Mouse (Mus musculus): ENCODE measurements around the gene Mindy2. TPM values are rescaled to one million over a fixed set of nuclear protein-coding genes. Genes with fewer than 3 reads are reported as not detected.
A peak's percentile ranks its signal among the peaks of the same experiment; 100 is the strongest.

Mindy2 gene
- polyA plus RNA-seq, 1 experiment from 2014 or later: 9.5 TPM

GRCm38 (mm10) chr9:70691772-70692693 lies 35.1 kb upstream of the Mindy2 start:
- Histone ChIP-seq H3K27me3 (replicated peaks; ENCODE audit: control insufficient read depth, insufficient read depth, low read length) (no peaks in the 10 kb centered on the region), H3K4me2 (replicated peaks; ENCODE audit: low read depth) (no peak overlapping the region), H3K9me3 (ENCODE audit: control insufficient read depth) (no peaks in the 10 kb centered on the region), H3K4me1 (replicated peaks; ENCODE audit: control insufficient read depth, insufficient read depth, low read length) (no peaks in the 10 kb centered on the region), H3K4me3 (ENCODE audit: low read depth, low read length) (no peak overlapping the region), H3K9ac (ENCODE audit: low read depth, low read length) (no peak overlapping the region), H3K36me3 (ENCODE audit: control insufficient read depth, insufficient read depth) (no peaks in the 10 kb centered on the region), H3K27ac (ENCODE audit: low read depth, low read length) (no peak overlapping the region)
- 42% methylated on average over 2 of the region's 2 CpGs for WGBS
- no peak for TF ChIP-seq CTCF (IDR thresholded peaks at IDR 0.05; ENCODE audit: low read depth)
- no peak for ATAC-seq

- no peak overlapping the region for H3K9ac ChIP-seq (ENCODE audit: low read depth, low read length)
These were observed 33.6 kb upstream of the Mindy2 start for GRCm38 (mm10) chr9:70690579-70690978.

GRCm38 (mm10) chr9:70689926-70690325 lies 33.0 kb upstream of the Mindy2 start:
- no peaks in the 10 kb centered on the region for H3K36me3 ChIP-seq (ENCODE audit: control insufficient read depth, insufficient read depth)
- H3K27ac ChIP-seq (ENCODE audit: low read depth, low read length): no peak overlapping the region
- ATAC-seq: no peak
- no peak overlapping the region for H3K4me3 ChIP-seq (ENCODE audit: low read depth, low read length)
- no peaks in the 10 kb centered on the region for H3K27me3 ChIP-seq (replicated peaks; ENCODE audit: control insufficient read depth, insufficient read depth, low read length)
- H3K4me2 ChIP-seq (replicated peaks; ENCODE audit: low read depth): no peak overlapping the region
- 83% methylated on average over 3 of the region's 3 CpGs for WGBS
- H3K9me3 ChIP-seq (ENCODE audit: control insufficient read depth): no peaks in the 10 kb centered on the region
- H3K4me1 ChIP-seq (replicated peaks; ENCODE audit: control insufficient read depth, insufficient read depth, low read length): no peaks in the 10 kb centered on the region; the same call in 1 of the 2 replicates
- TF ChIP-seq CTCF (IDR thresholded peaks at IDR 0.05; ENCODE audit: low read depth): no peak
- H3K9ac ChIP-seq (ENCODE audit: low read depth, low read length): no peak overlapping the region

More at GRCm38 (mm10) chr9:70690579-70690978, 33.6 kb upstream of the Mindy2 start:
- no peak for ATAC-seq
- Histone ChIP-seq H3K27me3 (replicated peaks; ENCODE audit: control insufficient read depth, insufficient read depth, low read length) (no peaks in the 10 kb centered on the region), H3K9me3 (ENCODE audit: control insufficient read depth) (no peaks in the 10 kb centered on the region), H3K4me1 (replicated peaks; ENCODE audit: control insufficient read depth, insufficient read depth, low read length) (no peaks in the 10 kb centered on the region), H3K36me3 (ENCODE audit: control insufficient read depth, insufficient read depth) (no peaks in the 10 kb centered on the region), H3K4me3 (ENCODE audit: low read depth, low read length) (no peak overlapping the region), H3K4me2 (replicated peaks; ENCODE audit: low read depth) (no peak overlapping the region), H3K27ac (ENCODE audit: low read depth, low read length) (no peak overlapping the region)
- TF ChIP-seq CTCF (IDR thresholded peaks at IDR 0.05; ENCODE audit: low read depth): no peak

GRCm38 (mm10) chr9:70688301-70688968 lies 31.5 kb upstream of the Mindy2 start:
- Histone ChIP-seq H3K9ac (ENCODE audit: low read depth, low read length) (no peak overlapping the region), H3K9me3 (ENCODE audit: control insufficient read depth) (no peaks in the 10 kb centered on the region), H3K4me1 (replicated peaks; ENCODE audit: control insufficient read depth, insufficient read depth, low read length) (no peaks in the 10 kb centered on the region; the same call in 1 of the 2 replicates), H3K27me3 (replicated peaks; ENCODE audit: control insufficient read depth, insufficient read depth, low read length) (no peaks in the 10 kb centered on the region), H3K4me2 (replicated peaks; ENCODE audit: low read depth) (no peak overlapping the region), H3K27ac (ENCODE audit: low read depth, low read length) (no peak overlapping the region), H3K4me3 (ENCODE audit: low read depth, low read length) (no peak overlapping the region), H3K36me3 (ENCODE audit: control insufficient read depth, insufficient read depth) (no peaks in the 10 kb centered on the region)
- TF ChIP-seq CTCF (IDR thresholded peaks at IDR 0.05; ENCODE audit: low read depth): no peak
- WGBS: 70% methylated on average over 2 of the region's 2 CpGs
- no peak for ATAC-seq

GRCm38 (mm10) chr9:70682202-70682601 lies 25.2 kb upstream of the Mindy2 start:
- no peak for TF ChIP-seq CTCF (IDR thresholded peaks at IDR 0.05; ENCODE audit: low read depth)
- H3K9ac ChIP-seq (ENCODE audit: low read depth, low read length): no peak overlapping the region
- no peak overlapping the region for H3K4me3 ChIP-seq (ENCODE audit: low read depth, low read length)
- no peaks in the 10 kb centered on the region for H3K36me3 ChIP-seq (ENCODE audit: control insufficient read depth, insufficient read depth)
- no peaks in the 10 kb centered on the region; the same call in none of the 2 replicates for H3K4me1 ChIP-seq (replicated peaks; ENCODE audit: control insufficient read depth, insufficient read depth, low read length)
- H3K27me3 ChIP-seq (replicated peaks; ENCODE audit: control insufficient read depth, insufficient read depth, low read length): no peaks in the 10 kb centered on the region
- 0 out of 2 replicates have a peak overlapping the region, but pooled peaks have one; percentile 17 for H3K4me2 ChIP-seq (replicated peaks; ENCODE audit: low read depth)
- H3K9me3 ChIP-seq (ENCODE audit: control insufficient read depth): no peaks in the 10 kb centered on the region
- 35% methylated on average over 1 of the region's 1 CpGs for WGBS
- no peak for ATAC-seq
- H3K27ac ChIP-seq (ENCODE audit: low read depth, low read length): no peak overlapping the region
